Mouse (Mus musculus) testis, adult 2 months (tissue): ENCODE results near the gene Sae1.

Experiments used
- CTCF ChIP-seq: fragments of 200-500 bp; IDR thresholded peaks from 2 replicates; pipeline ENCODE4 v1.5.1; 2012; ENCODE audit warnings: low read depth, mild to moderate bottlenecking, inconsistent platforms, low read length, moderate library complexity; ENCODE audit not compliant: control insufficient read depth, insufficient read depth, insufficient replicate concordance
- POLR2A ChIP-seq: fragments of 200-500 bp; IDR thresholded peaks from 2 replicates; pipeline ENCODE4 v1.6.1; 2012; ENCODE audit warnings: low read depth, mild to moderate bottlenecking, inconsistent platforms, low read length, moderate library complexity; ENCODE audit not compliant: control insufficient read depth

GRCm38 (mm10) chr7:16423731-16424130 lies 36.1 kb upstream of the Sae1 start:
- no peak for TF ChIP-seq POLR2A
- no peak for TF ChIP-seq CTCF
